Mouse (Mus musculus) urinary bladder, postnatal 10 days (tissue): ENCODE results near the gene Rgs11.
"Not testable (repeated sequence)": the region's sequence is repeated elsewhere in the genome, so short reads cannot be mapped to it uniquely, and the experiment has no call there.

ENCODE experiments used
- DNase-seq: peaks from one replicate; pipeline ENCODE4 v3.0.0; 2022; ENCODE audit warnings: low spot score

Gene Rgs11

GRCm38 (mm10) chr17:26202737-26203136 is at the start of gene Rgs11:
Rgs11 (plus strand) TSS chr17:26202951.
- DNase-seq: no peak

DNA sequence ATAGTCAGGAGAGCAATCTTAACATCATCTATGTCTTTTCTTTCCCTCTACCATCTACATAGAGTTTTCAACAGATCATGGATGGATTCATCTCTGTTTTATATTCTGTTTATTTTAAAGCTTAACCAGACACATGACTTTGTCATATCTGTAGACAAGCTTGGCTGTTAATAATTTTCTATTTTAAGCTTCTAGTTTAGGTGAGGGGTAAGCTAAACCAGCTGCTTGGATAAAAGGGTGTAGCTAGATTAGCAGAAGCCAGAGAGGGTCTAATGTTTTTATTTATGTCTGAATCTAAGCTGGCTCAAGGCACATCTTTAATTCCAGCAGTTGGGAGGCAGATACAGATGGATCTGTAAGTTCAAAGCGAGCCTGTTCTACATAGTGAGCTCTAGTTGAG is 40.0 kb upstream of the Rgs11 start:
- no peak for DNase-seq

GRCm38 (mm10) chr17:26168039-26168438 is 34.7 kb upstream of the Rgs11 start:
- DNase-seq: no peak

DNA sequence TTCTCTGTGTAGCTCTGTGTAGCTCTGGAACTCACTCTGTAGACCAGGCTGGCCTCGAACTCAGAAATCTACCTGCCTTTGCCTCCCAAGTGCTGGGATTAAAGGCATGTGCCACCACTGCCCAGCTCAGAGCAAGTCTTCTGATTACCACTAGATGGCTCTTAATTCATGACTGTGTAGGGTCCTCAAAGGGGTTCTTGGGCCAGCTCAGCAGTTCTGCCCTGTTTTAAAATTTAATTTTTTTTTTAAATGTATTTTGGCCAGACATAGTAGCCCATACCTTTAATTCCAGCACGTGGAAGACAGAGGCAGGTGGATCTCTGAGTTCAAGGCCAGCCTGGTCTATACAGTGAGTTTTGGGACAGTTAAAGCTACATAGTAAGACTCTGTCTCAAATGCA is 27.5 kb upstream of the Rgs11 start:
- not testable (repeated sequence) for DNase-seq

- DNase-seq: no peak
Observed at GRCm38 (mm10) chr17:26178611-26179010, 24.1 kb upstream of the Rgs11 start.

GRCm38 (mm10) chr17:26181179-26181578 is 21.6 kb upstream of the Rgs11 start:
- DNase-seq: no peak

- no peak for DNase-seq
Observed at GRCm38 (mm10) chr17:26187592-26187991, 15.2 kb upstream of the Rgs11 start.

DNA sequence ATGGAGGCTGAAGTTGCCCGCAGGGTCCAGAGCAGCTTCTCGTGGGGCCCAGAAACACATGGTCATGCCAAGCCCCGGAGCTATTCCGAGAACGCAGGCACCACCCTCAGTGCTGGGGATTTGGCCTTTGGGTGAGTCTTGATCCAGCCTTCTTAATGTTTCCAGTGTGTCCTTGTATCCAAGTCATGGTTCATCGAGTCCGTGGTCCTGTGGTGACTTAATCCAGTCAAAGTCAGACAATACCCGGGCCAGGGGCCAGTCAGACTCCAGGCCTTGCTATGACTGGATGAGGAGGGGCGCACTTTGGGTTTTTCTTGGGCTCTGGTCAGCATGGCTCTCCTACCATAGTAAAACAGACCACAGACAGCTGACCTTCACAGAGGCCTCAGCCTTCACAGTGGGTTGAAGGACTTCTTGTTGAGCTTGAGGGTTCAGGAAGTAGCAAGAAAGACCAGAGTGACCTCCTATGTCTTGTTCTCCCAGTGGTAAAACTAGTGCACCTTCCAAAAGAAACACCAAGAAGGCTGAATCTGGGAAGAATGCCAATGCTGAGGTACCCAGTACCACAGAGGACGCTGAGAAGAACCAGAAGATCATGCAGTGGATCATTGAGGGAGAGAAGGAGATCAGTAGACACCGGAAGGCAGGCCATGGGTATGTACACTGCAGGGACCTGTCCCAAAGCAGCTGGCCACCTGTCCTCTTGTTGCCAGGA is 14.5 kb upstream of the Rgs11 start:
- no peak for DNase-seq

GRCm38 (mm10) chr17:26191486-26191885 is 11.3 kb upstream of the Rgs11 start:
- DNase-seq: not testable (repeated sequence)

GRCm38 (mm10) chr17:26192481-26193190 is 10.1 kb upstream of the Rgs11 start:
- DNase-seq: no peak

DNA sequence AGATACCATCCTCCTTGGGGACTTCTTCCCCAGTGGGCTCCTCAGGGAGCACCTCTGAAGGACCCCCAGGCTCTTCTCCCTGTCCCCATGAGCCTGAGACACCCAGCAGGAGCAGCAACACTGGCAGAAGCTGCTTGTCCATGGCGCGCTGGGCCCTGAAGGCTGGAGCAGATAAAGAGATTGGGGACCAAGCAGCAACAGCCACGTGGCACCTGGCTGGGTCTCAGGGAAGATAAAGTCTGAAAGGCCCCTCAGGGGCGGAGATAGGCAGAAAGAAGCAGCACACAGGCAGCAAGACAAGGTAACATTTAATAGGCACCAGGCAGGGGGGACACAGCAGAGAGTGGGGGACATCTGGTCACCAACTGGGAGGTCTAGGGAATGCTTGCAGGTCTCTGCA is 3.9 kb upstream of the Rgs11 start, which contains the start of gene Pdia2:
Pdia2 (minus strand) TSS at position 196 of the 400 bp plus-strand sequence.
- DNase-seq: no peak

DNA sequence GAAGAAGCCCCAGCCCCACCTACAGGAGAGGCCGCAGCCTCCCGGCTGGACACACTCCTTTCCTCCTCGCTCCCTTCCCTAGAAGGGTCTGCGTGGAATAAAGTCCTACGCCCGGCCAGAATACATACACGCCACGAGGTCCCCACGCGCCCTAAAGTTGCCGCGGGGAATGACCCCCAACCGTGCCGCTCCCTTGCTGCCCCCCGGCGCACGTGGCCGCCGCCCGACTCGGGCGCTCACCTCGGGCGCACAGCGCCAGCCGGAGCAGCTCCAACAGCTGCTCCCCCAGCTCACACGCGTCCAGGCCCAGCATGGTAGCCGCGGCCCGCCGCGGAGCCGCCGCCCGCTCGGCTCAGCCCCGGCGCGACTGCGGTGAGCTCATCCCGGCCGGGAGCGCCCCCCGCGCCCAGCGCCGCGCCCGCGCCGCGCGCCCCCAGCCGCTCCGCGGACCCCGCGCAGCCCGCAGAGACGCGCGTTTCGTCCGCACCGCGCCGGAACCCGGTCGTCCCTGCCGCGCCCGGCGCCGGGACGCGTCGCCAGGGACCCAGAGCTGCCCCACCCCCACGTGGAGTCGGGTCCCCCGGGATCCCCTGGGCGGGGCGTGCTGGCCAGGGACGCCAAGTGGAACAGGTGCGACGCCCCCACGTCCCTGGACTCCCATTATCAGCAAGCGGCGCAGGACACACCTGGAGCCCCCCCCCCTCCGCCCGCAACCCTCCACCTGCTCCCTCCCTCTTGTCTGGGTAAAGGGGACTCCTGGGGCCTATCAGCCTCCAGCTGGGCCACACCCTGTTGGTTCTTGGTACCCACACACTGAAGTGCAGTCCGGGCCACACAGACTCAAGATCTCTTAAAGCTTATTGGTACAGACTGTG is 1.7 kb upstream of the Rgs11 start:
- no peak for DNase-seq

DNA sequence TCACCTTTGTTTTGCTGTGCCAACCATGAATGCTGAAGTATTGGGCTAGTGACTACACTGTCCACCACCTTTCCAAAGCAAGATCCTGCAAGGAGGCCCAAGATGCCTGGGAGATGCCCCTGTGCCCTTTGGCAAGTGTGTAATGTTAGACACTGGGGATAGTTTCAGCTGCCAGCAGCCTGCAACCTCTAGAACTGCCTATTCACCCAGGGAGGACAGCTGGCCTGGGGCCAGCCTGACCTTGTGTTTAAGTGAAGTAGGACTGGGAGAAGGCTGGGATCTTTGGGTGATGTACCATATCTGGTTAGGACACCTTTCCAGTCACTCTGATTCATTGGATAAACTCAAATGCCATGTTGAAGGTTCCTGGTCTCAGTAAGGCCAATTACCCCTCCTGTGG is 753 bp upstream of the Rgs11 start:
- no peak for DNase-seq

GRCm38 (mm10) chr17:26203321-26203811 is 615 bp downstream of the Rgs11 start:
- DNase-seq: no peak

DNA sequence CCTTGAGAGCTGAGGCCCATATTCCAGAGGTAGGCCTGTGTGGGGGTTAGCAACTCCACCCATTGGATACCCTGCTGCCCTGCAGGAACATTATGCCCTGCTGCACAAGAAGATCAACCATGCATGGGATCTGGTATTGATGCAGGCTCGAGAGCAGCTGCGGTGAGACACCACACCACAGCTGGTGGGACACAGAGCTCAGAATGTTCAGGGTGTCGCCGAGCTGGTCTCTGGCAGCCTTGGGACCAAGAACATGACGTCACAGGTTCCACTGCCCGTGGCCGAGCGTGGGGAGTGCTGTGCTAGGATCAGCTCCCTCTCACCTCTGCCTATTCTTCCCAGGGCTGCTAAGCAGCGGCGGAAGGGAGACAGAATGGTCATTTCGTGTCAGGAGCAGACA is 2.0 kb downstream of the Rgs11 start:
- DNase-seq: no peak

DNA sequence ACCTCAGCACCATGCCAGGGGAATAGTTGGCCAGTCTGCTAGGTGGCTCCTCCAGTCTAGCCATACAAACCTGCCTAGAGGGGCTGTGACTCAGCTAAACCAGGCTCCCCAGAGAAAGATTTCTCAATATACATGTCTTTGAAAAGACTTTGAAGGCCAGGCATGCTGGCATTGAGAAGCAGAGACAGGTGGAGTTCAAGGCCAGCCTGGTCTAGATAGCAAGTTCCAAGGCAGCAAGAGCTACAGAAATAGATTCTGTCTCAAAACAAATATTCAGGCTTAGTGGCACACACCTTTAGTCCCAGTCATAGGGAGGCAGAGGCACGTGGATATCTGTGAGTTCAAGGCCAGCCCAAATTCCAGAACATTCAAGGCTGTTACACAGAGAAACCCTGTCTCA is 3.6 kb downstream of the Rgs11 start:
- DNase-seq: no peak

DNA sequence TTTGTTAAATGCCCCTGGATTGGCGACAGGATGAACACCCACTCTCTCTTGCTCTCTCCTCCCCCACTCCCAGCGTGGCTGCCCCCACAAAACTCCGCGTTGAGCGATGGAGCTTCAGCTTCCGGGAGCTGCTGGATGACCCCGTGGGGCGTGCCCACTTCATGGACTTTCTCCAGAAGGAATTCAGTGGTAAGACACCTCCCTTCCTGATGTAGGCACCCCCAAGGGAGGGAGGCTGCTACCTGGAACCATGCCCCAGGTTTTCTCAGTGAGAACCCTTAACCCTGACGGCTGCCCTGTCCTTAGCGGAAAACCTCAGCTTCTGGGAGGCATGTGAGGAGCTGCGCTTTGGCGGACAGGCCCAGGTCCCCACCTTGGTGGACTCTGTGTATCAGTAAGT is 4.9 kb downstream of the Rgs11 start, which contains the start of gene Arhgdig:
Arhgdig (minus strand) TSS at position 101 of the 400 bp plus-strand sequence.
- DNase-seq: no peak

DNA sequence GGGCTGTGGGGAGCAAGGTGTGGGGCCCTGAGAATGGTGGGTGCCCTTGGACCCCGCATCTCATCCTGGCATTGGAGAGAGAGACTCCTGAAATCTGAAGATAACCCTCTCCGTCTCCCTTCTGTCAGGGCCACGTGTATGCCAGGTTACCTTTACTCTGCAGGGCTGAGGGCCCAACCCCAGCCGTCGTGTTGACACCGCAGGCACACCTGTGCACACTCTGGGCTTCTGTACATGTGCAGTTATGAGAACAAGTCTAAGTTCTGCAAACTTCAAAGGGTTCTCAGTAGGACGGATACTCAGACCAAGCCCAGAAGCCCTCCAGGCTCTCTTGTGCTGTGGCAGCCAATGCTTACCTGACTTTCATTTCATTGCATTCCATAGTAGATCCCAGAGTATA is 9.5 kb downstream of the Rgs11 start:
- no peak for DNase-seq

DNA sequence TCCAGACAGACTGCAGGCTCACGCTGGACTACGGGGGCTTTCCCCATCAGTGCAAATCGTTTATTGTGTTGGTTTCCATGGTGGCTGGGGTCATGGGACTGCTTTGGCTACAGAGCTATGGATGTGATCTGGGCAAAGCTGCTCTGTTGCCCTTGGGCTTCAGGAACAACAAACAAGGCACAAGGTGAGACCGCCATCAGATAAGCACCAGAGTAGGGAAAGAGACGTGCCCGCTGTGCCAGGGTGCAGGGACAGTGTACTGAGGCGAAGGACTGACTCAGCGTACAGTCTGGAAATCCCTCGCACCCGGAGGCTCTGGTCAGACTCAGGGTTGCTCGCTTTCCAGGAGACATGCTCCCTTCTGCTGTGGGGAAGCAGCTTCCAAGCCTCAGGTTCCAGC is 9.9 kb downstream of the Rgs11 start:
- no peak for DNase-seq

DNA sequence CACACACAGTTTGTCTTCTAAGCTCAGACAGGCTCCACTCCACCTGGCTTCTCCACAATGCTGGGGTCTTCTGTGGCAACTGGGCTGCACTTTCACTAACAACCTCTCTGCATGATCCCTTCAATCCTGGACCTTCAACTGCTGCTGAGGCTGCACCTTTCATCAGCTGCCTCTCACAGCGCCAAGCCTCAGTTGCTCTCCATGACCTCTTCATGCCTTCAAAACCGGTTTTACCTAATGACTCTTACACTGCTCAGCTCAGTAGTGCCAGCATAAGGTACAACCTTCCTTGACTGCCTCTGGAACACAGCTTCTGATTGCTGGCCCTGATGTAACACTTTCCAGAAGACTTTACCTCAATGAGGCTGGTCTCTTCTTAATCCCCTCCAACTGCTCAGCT is 18.8 kb downstream of the Rgs11 start:
- no peak for DNase-seq

DNA sequence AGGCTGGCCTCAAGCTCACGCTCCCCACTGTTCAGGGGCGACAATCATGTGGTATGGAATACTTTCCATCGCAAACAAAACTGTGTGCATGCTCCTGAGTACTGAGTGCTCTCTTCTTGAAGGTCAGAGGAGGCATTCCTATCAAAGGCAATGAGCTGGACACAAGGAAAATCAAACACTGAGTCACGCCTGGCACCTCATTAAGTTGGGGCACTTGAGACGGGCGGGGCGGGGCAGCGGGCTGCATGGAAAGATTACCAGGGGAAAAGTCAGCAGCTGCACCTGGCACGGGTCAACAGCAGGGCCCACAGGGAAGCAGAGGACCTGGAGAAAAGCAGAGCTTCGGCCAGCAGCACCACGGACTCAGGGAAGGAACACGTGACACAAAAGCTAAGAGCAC is 22.4 kb downstream of the Rgs11 start:
- no peak for DNase-seq

DNA sequence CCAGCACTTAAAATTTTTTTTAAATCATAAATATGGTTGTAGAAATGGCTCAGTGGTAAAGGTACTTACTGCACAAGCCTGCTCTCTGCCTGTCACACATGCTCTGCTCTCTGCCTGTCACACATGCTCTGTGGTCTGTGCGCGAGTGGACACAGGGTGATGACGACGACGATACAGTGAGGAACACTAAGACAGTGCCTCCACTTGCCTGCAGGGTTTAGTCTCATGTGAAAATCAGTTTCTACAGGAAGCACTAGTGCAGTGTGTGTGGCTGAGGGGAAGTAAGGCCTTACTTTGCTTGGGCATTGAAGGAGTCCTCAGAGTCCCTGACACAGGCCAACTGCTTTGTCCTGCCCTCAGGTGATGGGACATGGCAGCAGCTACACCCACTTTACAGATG is 27.0 kb downstream of the Rgs11 start:
- no peak for DNase-seq
